Mouse (Mus musculus) neural tube, embryonic 13.5 days (tissue): Measurements from ENCODE around the gene Srrm3. TPM values are rescaled to one million over a fixed set of nuclear protein-coding genes. Genes with fewer than 3 reads are reported as not detected.

Experiments
- ATAC-seq: fragments of 200-750 bp; cut with Nextera tagmentation; 2 replicates; pipeline ENCODE4 v1.8.0; 2017; ENCODE audit warnings: low read depth, mild to moderate bottlenecking, moderate TSS enrichment, moderate library complexity
- H3K27ac ChIP-seq: fragments of 300-500 bp; sonication (generic); replicated peaks from 2 replicates; pipeline ENCODE4 v1.5.1; 2015; ENCODE audit warnings: moderate library complexity, mild to moderate bottlenecking, inconsistent platforms
- H3K27me3 ChIP-seq: fragments of 300-500 bp; sonication (generic); 2 replicates; pipeline ENCODE4 v1.6.1; 2015; ENCODE audit warnings: mild to moderate bottlenecking, inconsistent platforms
- H3K36me3 ChIP-seq: fragments of 300-500 bp; sonication (generic); 2 replicates; pipeline ENCODE4 v1.6.1; 2015; ENCODE audit warnings: mild to moderate bottlenecking, inconsistent platforms
- H3K4me1 ChIP-seq: fragments of 300-500 bp; sonication (generic); replicated peaks from 2 replicates; pipeline ENCODE4 v1.6.1; 2015; ENCODE audit warnings: inconsistent platforms
- H3K4me2 ChIP-seq: fragments of 300-500 bp; sonication (generic); 2 replicates; pipeline ENCODE4 v1.6.1; 2015; ENCODE audit warnings: inconsistent platforms, mild to moderate bottlenecking, moderate library complexity
- H3K4me3 ChIP-seq: fragments of 300-500 bp; sonication (generic); 2 replicates; pipeline ENCODE4 v1.5.1; 2015; ENCODE audit warnings: mild to moderate bottlenecking, inconsistent platforms
- H3K9ac ChIP-seq: fragments of 300-500 bp; sonication (generic); 2 replicates; pipeline ENCODE4 v1.6.1; 2015; ENCODE audit warnings: moderate library complexity, mild to moderate bottlenecking, inconsistent platforms
- H3K9me3 ChIP-seq: fragments of 300-500 bp; sonication (generic); 2 replicates; pipeline ENCODE4 v1.6.1; 2016; ENCODE audit warnings: inconsistent platforms
- WGBS: fragments of 180-500 bp; shearing (Covaris S2); methylation state at CpG from one replicate; pipeline ENCODE4 v1.1.7; 2015; 5-methylcytosine and 5-hydroxymethylcytosine counted together
- polyA plus RNA-seq: library from polyadenylated mRNA; unstranded; fragments of >200 nt; fragmentation: Nextera tagmentation; extraction: Ambion mirVana; gene quantifications from 2 replicates; pipeline ENCODE4 v1.2.1, GENCODE M21; 2015

Gene Srrm3
- polyA plus RNA-seq, 1 experiment from 2014 or later: 85.9 TPM

- H3K4me1 ChIP-seq: peaks cover 24% of the 10 kb centered on the region
- H3K9ac ChIP-seq: peak overlapping the region; percentile 65
- 0 out of 2 replicates have a peak overlapping the region, but pooled peaks have one; percentile 56 for H3K27ac ChIP-seq
- under 1% methylated on average over 16 of the region's 16 CpGs for WGBS
- peak; percentile 40; the same call in 1 of the 2 replicates for ATAC-seq
- no peaks in the 10 kb centered on the region for H3K9me3 ChIP-seq
- H3K27me3 ChIP-seq: peaks cover 8% of the 10 kb centered on the region
- H3K4me2 ChIP-seq: peak overlapping the region; percentile 57
- H3K36me3 ChIP-seq: no peaks in the 10 kb centered on the region
- H3K4me3 ChIP-seq: peak overlapping the region; percentile 34
Observed at GRCm38 (mm10) chr5:135877831-135878231, 71.1 kb downstream of the Srrm3 start.

GRCm38 (mm10) chr5:135879449-135880158, 72.9 kb downstream of the Srrm3 start:
- H3K27me3 ChIP-seq: no peaks in the 10 kb centered on the region
- no peak overlapping the region for H3K9ac ChIP-seq
- H3K4me1 ChIP-seq: peaks cover 24% of the 10 kb centered on the region
- WGBS: 35% methylated on average over 13 of the region's 13 CpGs
- 0 out of 2 replicates have a peak overlapping the region, but pooled peaks have one; percentile 23 for H3K27ac ChIP-seq
- peak; percentile 26; the same call in 1 of the 2 replicates for ATAC-seq
- no peak overlapping the region for H3K4me2 ChIP-seq
- H3K4me3 ChIP-seq: no peak overlapping the region
- no peaks in the 10 kb centered on the region for H3K36me3 ChIP-seq
- H3K9me3 ChIP-seq: no peaks in the 10 kb centered on the region

- 72% methylated on average over 6 of the region's 6 CpGs for WGBS
Observed at GRCm38 (mm10) chr5:135884641-135885040, 78.0 kb downstream of the Srrm3 start.

DNA sequence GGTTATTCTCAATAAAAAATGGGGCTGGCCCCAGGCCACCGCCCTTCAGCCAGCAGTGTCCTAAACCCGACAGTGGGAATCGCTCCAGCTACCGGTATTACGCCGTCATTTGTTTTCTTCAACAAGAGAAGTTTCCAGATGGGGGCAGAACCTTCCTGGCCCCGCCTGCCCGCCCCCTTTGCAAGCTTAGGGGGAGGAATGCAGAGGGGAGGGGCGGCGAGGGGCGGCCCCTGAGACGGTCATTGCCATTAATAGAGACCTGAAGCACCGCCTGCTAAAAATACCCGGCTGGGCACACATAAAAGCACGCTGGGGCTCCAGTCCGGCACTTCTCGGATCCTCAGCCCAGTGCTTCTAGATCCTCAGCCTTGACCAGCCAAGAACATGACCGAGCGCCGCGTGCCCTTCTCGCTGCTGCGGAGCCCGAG, 81.0 kb downstream of the Srrm3 start, which contains the start of gene Hspb1:
TSS of gene Hspb1 (plus strand) at position 245 of the 428 bp plus-strand sequence.
- Histone ChIP-seq H3K4me3 (peak within 1 kb of the TSS; percentile 22), H3K27ac (no peak within 1 kb of the TSS), H3K9me3 (no peaks in the 10 kb centered on the region), H3K9ac (peak within 1 kb of the TSS; percentile 13), H3K4me1 (peaks cover 16% of the 10 kb centered on the region), H3K36me3 (no peaks in the 10 kb centered on the region), H3K4me2 (peak within 1 kb of the TSS; percentile 48), H3K27me3 (peaks cover 49% of the 10 kb centered on the region)
- WGBS: under 1% methylated on average over 24 of the region's 24 CpGs
- 0 out of 2 replicates have a peak, but pooled peaks have one; percentile 32 for ATAC-seq

More at GRCm38 (mm10) chr5:135884641-135885040, 78.0 kb downstream of the Srrm3 start:
- no peak overlapping the region for H3K9ac ChIP-seq
- H3K36me3 ChIP-seq: no peaks in the 10 kb centered on the region
- ATAC-seq: no peak
- H3K27ac ChIP-seq: no peak overlapping the region
- no peak overlapping the region for H3K4me2 ChIP-seq
- H3K4me3 ChIP-seq: no peak overlapping the region
- peaks cover 30% of the 10 kb centered on the region for H3K27me3 ChIP-seq
- H3K4me1 ChIP-seq: peaks cover 22% of the 10 kb centered on the region
- no peaks in the 10 kb centered on the region for H3K9me3 ChIP-seq

GRCm38 (mm10) chr5:135888405-135889215, 81.9 kb downstream of the Srrm3 start:
- no peak overlapping the region for H3K9ac ChIP-seq
- peaks cover 16% of the 10 kb centered on the region for H3K4me1 ChIP-seq
- WGBS: 5% methylated on average over 29 of the region's 30 CpGs
- H3K4me3 ChIP-seq: peak overlapping the region; percentile 18
- no peaks in the 10 kb centered on the region for H3K36me3 ChIP-seq
- H3K27me3 ChIP-seq: peaks cover 49% of the 10 kb centered on the region
- H3K27ac ChIP-seq: no peak overlapping the region
- peak overlapping the region; percentile 31 for H3K4me2 ChIP-seq
- ATAC-seq: no peak
- H3K9me3 ChIP-seq: no peaks in the 10 kb centered on the region

- Histone ChIP-seq H3K4me3 (no peak overlapping the region), H3K4me2 (no peak overlapping the region), H3K27me3 (peaks cover 49% of the 10 kb centered on the region), H3K9ac (no peak overlapping the region), H3K9me3 (no peaks in the 10 kb centered on the region), H3K36me3 (no peaks in the 10 kb centered on the region), H3K4me1 (peaks cover 16% of the 10 kb centered on the region), H3K27ac (no peak overlapping the region)
- 56% methylated on average over 4 of the region's 4 CpGs for WGBS
- no peak for ATAC-seq
Observed at GRCm38 (mm10) chr5:135890323-135890722, 83.6 kb downstream of the Srrm3 start.

DNA sequence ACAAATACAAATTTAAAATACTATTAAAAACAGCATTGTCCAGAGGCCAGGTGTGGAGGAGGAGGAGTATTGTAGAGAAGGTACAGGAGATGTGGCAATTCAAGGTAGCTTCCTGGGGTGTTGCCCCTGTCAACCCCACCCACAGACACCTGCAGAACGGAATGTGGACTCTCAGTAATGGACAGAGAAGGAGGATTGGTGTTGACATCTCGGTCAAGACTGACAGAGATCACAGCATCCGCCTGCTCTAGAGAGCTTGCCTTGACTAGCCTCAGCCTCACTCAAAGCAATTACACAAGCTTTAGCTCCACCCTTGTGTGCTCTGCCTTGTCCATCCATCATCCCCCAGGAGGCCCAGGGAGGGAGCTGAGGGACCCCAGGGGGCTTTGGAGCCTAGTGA, 84.2 kb downstream of the Srrm3 start:
- no peak for ATAC-seq
- WGBS: 56% methylated on average over 3 of the region's 3 CpGs
- H3K4me2 ChIP-seq: no peak overlapping the region
- H3K27me3 ChIP-seq: peaks cover 44% of the 10 kb centered on the region
- no peak overlapping the region for H3K4me3 ChIP-seq
- H3K27ac ChIP-seq: no peak overlapping the region
- no peaks in the 10 kb centered on the region for H3K9me3 ChIP-seq
- no peak overlapping the region for H3K9ac ChIP-seq
- no peaks in the 10 kb centered on the region for H3K36me3 ChIP-seq
- peaks cover 16% of the 10 kb centered on the region for H3K4me1 ChIP-seq

GRCm38 (mm10) chr5:135892589-135893351, 86.1 kb downstream of the Srrm3 start:
- Histone ChIP-seq H3K36me3 (no peaks in the 10 kb centered on the region), H3K4me1 (peaks cover 11% of the 10 kb centered on the region), H3K9me3 (no peaks in the 10 kb centered on the region), H3K4me3 (no peak overlapping the region), H3K27ac (no peak overlapping the region), H3K4me2 (no peak overlapping the region), H3K9ac (no peak overlapping the region), H3K27me3 (peaks cover 34% of the 10 kb centered on the region)
- 54% methylated on average over 9 of the region's 9 CpGs for WGBS
- ATAC-seq: no peak

GRCm38 (mm10) chr5:135894958-135895357, 88.3 kb downstream of the Srrm3 start:
- Histone ChIP-seq H3K4me3 (no peak overlapping the region), H3K4me2 (no peak overlapping the region), H3K27ac (no peak overlapping the region), H3K27me3 (peaks cover 16% of the 10 kb centered on the region), H3K36me3 (no peaks in the 10 kb centered on the region), H3K9ac (no peak overlapping the region), H3K4me1 (no peaks in the 10 kb centered on the region), H3K9me3 (no peaks in the 10 kb centered on the region)
- WGBS: 84% methylated on average over 6 of the region's 6 CpGs
- ATAC-seq: no peak

- H3K9ac ChIP-seq: no peak overlapping the region
- H3K4me1 ChIP-seq: peaks cover 5% of the 10 kb centered on the region
- WGBS: 23% methylated on average over 3 of the region's 3 CpGs
- H3K9me3 ChIP-seq: no peaks in the 10 kb centered on the region
- no peak overlapping the region for H3K27ac ChIP-seq
- ATAC-seq: no peak
- H3K4me3 ChIP-seq: no peak overlapping the region
- H3K36me3 ChIP-seq: no peaks in the 10 kb centered on the region
- H3K27me3 ChIP-seq: no peaks in the 10 kb centered on the region
- no peak overlapping the region for H3K4me2 ChIP-seq
Observed at GRCm38 (mm10) chr5:135898028-135898427, 91.3 kb downstream of the Srrm3 start.

GRCm38 (mm10) chr5:135898995-135899394, 92.3 kb downstream of the Srrm3 start:
- no peak overlapping the region for H3K9ac ChIP-seq
- peaks cover 14% of the 10 kb centered on the region for H3K4me1 ChIP-seq
- H3K4me2 ChIP-seq: no peak overlapping the region
- no peak overlapping the region for H3K27ac ChIP-seq
- no peaks in the 10 kb centered on the region for H3K36me3 ChIP-seq
- ATAC-seq: no peak
- no peaks in the 10 kb centered on the region for H3K27me3 ChIP-seq
- no peaks in the 10 kb centered on the region for H3K9me3 ChIP-seq
- H3K4me3 ChIP-seq: no peak overlapping the region
- WGBS: 83% methylated on average over 4 of the region's 4 CpGs
